Mouse (Mus musculus): ENCODE data around the gene Nrg4. TPM values are rescaled to one million over a fixed set of nuclear protein-coding genes. Genes with fewer than 3 reads are reported as not detected.
"Not testable (repeated sequence)": the region's sequence is repeated elsewhere in the genome, so short reads cannot be mapped to it uniquely, and the experiment has no call there.

The Nrg4 gene
- polyA plus RNA-seq, 1 experiment, result 11.4 TPM

DNA sequence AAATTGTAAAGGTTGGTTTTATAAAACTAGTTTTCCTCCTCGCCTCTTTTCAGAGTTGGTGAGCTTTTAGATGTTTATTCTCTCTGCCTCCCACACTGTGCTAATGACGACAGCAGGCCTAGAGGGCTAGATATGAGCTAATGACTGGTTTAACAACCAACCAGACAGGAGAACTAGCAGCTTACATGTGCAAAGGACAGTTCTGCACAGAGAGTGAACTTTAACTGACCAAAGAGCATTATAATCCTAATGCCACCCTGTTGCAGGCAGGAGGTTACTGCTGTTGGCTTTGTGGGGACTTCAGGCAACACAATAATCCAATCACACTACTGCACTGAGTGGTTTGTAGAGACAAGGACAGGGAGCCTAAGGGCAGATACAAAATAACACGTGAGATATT, 83.4 kb downstream of the Nrg4 start:
- Histone ChIP-seq H3K27ac (ENCODE audit: insufficient read depth, low read depth, low read length) (no peak overlapping the region), H3K36me3 (ENCODE audit: control insufficient read depth, insufficient read depth, low read length) (no peaks in the 10 kb centered on the region), H3K4me3 (ENCODE audit: insufficient read depth, low read depth, low read length) (no peak overlapping the region), H3K4me1 (ENCODE audit: control insufficient read depth, insufficient read depth, low read length) (peaks cover 4% of the 10 kb centered on the region; the same call in 1 of the 2 replicates), H3K27me3 (replicated peaks; ENCODE audit: control insufficient read depth, insufficient read depth, low read length) (no peaks in the 10 kb centered on the region)
- no peak for DNase-seq
- WGBS, result 75% methylated on average over 3 of the region's 3 CpGs
- TF ChIP-seq POLR2A (IDR thresholded peaks at IDR 0.05; ENCODE audit: low read depth, low read length), result no peak
- TF ChIP-seq CTCF (conservative IDR thresholded peaks at IDR 0.05; ENCODE audit: insufficient read depth, insufficient read length, low read depth, low read length), result no peak

- Histone ChIP-seq H3K4me1 (ENCODE audit: control insufficient read depth, insufficient read depth, low read length) (no peaks in the 10 kb centered on the region), H3K36me3 (ENCODE audit: control insufficient read depth, insufficient read depth, low read length) (no peaks in the 10 kb centered on the region), H3K27ac (ENCODE audit: insufficient read depth, low read depth, low read length) (no peak overlapping the region), H3K27me3 (replicated peaks; ENCODE audit: control insufficient read depth, insufficient read depth, low read length) (no peaks in the 10 kb centered on the region), H3K4me3 (ENCODE audit: insufficient read depth, low read depth, low read length) (peak overlapping the region; percentile 38)
- peak; percentile 41 for DNase-seq
- WGBS, result 30% methylated on average over 24 of the region's 24 CpGs
- no peak for TF ChIP-seq POLR2A (IDR thresholded peaks at IDR 0.05; ENCODE audit: low read depth, low read length)
- peak; percentile 13; the same call in 1 of the 2 replicates for TF ChIP-seq CTCF (conservative IDR thresholded peaks at IDR 0.05; ENCODE audit: insufficient read depth, insufficient read length, low read depth, low read length)
Observed at GRCm38 (mm10) chr9:55241863-55242685, 84.6 kb downstream of the Nrg4 start.

DNA sequence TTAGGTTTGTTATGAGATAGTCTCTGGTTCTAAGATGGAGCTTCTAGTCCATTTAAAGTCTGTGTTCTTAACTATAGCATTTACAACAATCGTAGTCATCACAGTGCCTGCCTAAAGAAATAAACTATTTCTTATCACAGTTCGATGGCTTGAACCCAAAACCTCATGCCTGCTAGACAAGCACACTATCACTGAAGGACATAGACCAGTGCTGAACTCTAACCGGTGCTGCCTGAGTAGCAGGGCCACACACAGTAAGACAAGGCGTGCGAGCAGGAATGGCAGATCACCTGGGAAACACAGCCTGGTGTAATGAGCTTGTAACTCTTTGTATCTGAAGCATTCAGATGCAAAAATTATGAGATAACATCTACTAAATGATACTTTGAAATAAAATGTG, 85.8 kb downstream of the Nrg4 start:
- Histone ChIP-seq H3K36me3 (ENCODE audit: control insufficient read depth, insufficient read depth, low read length) (no peaks in the 10 kb centered on the region), H3K27me3 (replicated peaks; ENCODE audit: control insufficient read depth, insufficient read depth, low read length) (no peaks in the 10 kb centered on the region), H3K27ac (ENCODE audit: insufficient read depth, low read depth, low read length) (no peak overlapping the region), H3K4me1 (ENCODE audit: control insufficient read depth, insufficient read depth, low read length) (no peaks in the 10 kb centered on the region), H3K4me3 (ENCODE audit: insufficient read depth, low read depth, low read length) (no peak overlapping the region)
- no peak for DNase-seq
- TF ChIP-seq CTCF (conservative IDR thresholded peaks at IDR 0.05; ENCODE audit: insufficient read depth, insufficient read length, low read depth, low read length), result no peak
- TF ChIP-seq POLR2A (IDR thresholded peaks at IDR 0.05; ENCODE audit: low read depth, low read length), result no peak
- WGBS, result 91% methylated on average over 5 of the region's 5 CpGs

DNA sequence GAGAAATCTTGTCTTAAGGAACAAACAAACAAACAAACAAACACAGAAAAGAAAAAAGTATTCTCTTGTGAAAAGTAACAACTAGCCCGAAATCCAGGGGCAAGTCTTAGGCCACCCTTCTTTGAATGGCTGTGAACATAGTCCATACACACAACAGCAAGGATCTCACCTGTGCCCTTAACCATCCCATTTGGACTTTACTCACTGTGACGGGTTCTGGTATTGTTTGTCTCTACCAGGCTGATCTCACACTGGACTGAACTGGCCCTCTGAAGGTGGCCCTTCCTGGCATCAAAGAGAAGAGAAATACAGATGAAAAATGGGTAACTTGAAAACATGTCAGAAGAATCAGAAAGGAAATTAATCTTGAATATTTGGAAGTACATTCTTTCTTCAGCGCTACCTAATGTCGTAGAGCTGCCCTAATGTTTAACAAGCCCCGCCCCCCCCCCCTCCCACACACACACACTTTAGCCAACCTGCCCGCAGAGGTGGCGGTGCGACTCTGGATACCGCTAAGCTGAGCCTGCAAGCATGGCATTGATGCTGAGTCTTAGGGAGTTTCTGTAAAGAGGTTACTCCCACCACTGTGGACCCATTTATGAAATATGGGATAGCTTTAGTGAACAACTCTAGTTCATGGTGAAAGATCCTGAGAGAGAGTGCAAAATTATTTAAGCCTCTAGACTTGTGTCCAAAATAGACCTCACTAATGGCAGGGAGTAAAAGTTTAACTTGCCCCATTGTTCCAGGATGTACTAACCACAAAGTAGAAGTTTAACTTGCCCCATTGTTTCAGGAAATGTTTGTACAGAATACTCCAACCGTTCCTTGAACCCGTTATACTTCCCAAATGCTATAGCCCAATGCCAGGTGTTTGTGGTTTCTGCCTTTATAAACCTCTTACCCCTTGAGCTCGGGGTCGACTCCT, 90.1 kb downstream of the Nrg4 start:
- Histone ChIP-seq H3K27me3 (replicated peaks; ENCODE audit: control insufficient read depth, insufficient read depth, low read length) (no peaks in the 10 kb centered on the region), H3K4me1 (ENCODE audit: control insufficient read depth, insufficient read depth, low read length) (peaks cover 9% of the 10 kb centered on the region; the same call in 1 of the 2 replicates), H3K27ac (ENCODE audit: insufficient read depth, low read depth, low read length) (peak overlapping the region; percentile 24; the same call in 1 of the 2 replicates), H3K4me3 (ENCODE audit: insufficient read depth, low read depth, low read length) (no peak overlapping the region), H3K36me3 (ENCODE audit: control insufficient read depth, insufficient read depth, low read length) (no peaks in the 10 kb centered on the region)
- TF ChIP-seq POLR2A (IDR thresholded peaks at IDR 0.05; ENCODE audit: low read depth, low read length) (no peak), CTCF (conservative IDR thresholded peaks at IDR 0.05; ENCODE audit: insufficient read depth, insufficient read length, low read depth, low read length) (no peak)
- WGBS, result 48% methylated on average over 13 of the region's 13 CpGs
- peak; percentile 65 for DNase-seq

DNA sequence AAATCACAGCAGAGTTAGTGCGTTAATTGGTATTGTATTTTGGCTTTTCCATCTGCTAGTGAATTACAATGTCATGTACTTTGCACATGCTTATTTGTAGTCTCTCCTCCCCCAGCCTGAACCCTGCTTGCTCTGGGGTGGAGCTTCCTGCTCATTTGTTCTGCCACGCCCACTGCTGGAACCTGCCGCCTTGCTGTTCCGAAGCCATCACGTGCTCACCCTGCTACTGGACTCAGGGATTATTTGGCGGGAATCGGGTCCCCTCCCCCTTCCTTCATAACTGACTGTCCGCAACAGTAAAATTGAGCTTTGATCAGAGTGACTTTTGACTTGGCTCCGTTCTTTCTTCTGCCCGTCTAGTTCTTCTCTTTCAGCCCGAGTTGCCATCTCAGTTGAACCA, 93.6 kb downstream of the Nrg4 start:
- peak overlapping the region; percentile 51; the same call in 1 of the 2 replicates for H3K27ac ChIP-seq (ENCODE audit: insufficient read depth, low read depth, low read length)
- not testable (repeated sequence) for H3K4me1 ChIP-seq (ENCODE audit: control insufficient read depth, insufficient read depth, low read length); H3K27me3 ChIP-seq (replicated peaks; ENCODE audit: control insufficient read depth, insufficient read depth, low read length); H3K36me3 ChIP-seq (ENCODE audit: control insufficient read depth, insufficient read depth, low read length); H3K4me3 ChIP-seq (ENCODE audit: insufficient read depth, low read depth, low read length)
- 34% methylated on average over 11 of the region's 11 CpGs for WGBS
- DNase-seq, result peak; percentile 92

DNA sequence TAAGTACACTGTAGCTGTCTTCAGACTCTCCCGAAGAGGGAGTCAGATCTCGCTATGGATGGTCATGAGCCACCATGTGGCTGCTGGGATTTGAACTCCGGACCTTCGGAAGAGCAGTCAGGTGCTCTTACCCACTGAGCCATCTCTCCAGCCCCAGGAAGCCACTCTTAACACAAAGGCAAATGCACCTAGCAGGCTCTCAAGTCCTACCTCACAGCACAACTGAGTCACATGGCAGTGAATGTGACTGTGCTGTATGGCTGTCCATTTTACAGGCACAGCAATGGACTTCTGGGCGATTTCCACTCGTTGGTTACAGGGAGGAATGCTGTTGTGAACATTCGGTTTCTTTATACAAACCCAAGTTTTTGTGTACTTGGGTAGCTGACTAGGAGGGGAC, 94.1 kb downstream of the Nrg4 start:
- Histone ChIP-seq H3K27ac (ENCODE audit: insufficient read depth, low read depth, low read length) (peak overlapping the region; percentile 51; the same call in 1 of the 2 replicates), H3K4me3 (ENCODE audit: insufficient read depth, low read depth, low read length) (no peak overlapping the region), H3K36me3 (ENCODE audit: control insufficient read depth, insufficient read depth, low read length) (no peaks in the 10 kb centered on the region), H3K27me3 (replicated peaks; ENCODE audit: control insufficient read depth, insufficient read depth, low read length) (no peaks in the 10 kb centered on the region), H3K4me1 (ENCODE audit: control insufficient read depth, insufficient read depth, low read length) (peaks cover 9% of the 10 kb centered on the region; the same call in 1 of the 2 replicates)
- 84% methylated on average over 7 of the region's 7 CpGs for WGBS
- TF ChIP-seq CTCF (conservative IDR thresholded peaks at IDR 0.05; ENCODE audit: insufficient read depth, insufficient read length, low read depth, low read length) (no peak), POLR2A (IDR thresholded peaks at IDR 0.05; ENCODE audit: low read depth, low read length) (no peak)
- no peak for DNase-seq

- TF ChIP-seq POLR2A (IDR thresholded peaks at IDR 0.05; ENCODE audit: low read depth, low read length) (no peak), CTCF (conservative IDR thresholded peaks at IDR 0.05; ENCODE audit: insufficient read depth, insufficient read length, low read depth, low read length) (no peak)
- 80% methylated on average over 5 of the region's 5 CpGs for WGBS
Observed at GRCm38 (mm10) chr9:55232110-55232509, 94.5 kb downstream of the Nrg4 start.

More at GRCm38 (mm10) chr9:55232110-55232509, 94.5 kb downstream of the Nrg4 start:
- Histone ChIP-seq H3K27me3 (replicated peaks; ENCODE audit: control insufficient read depth, insufficient read depth, low read length) (no peaks in the 10 kb centered on the region), H3K27ac (ENCODE audit: insufficient read depth, low read depth, low read length) (no peak overlapping the region), H3K4me1 (ENCODE audit: control insufficient read depth, insufficient read depth, low read length) (peaks cover 9% of the 10 kb centered on the region; the same call in 1 of the 2 replicates), H3K36me3 (ENCODE audit: control insufficient read depth, insufficient read depth, low read length) (no peaks in the 10 kb centered on the region), H3K4me3 (ENCODE audit: insufficient read depth, low read depth, low read length) (no peak overlapping the region)
- DNase-seq, result no peak

Data from kidney, adult 2 months (tissue).